8 mouse cellular contexts compared by ENCODE assay signal in the genomic region with DNA sequence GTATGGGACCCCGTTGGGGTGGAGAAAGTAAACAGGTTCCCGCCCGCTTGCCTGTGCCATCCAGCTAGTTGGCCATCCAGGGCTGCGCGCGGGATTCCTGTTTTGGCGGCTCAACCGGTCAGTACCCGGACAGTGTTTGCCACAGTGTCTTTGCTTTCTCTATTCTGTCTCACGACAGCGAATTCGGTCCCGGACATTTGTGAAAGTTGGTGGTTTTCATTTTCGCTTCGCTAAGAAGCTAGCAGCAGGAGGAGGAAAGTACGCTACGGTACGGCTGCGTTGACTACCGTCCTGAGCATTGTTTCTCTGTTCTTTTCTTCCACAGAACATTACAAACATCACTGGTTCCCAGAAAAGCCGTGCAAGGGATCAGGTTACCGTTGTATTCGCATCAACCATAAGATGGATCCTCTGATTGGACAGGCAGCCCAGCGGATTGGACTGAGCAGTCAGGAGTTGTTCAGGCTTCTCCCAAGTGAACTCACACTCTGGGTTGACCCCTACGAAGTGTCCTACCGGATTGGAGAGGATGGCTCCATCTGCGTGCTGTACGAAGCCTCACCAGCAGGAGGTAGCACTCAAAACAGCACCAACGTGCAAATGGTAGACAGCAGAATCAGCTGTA. TPM values are rescaled to one million over a fixed set of nuclear protein-coding genes. Genes with fewer than 3 reads are reported as not detected.
DNase-seq lines count a peak whose midpoint lies in the region; ATAC-seq and TF ChIP-seq lines count a peak whose summit lies in the region.

No protein-coding gene starts in this region.

- H3ac ChIP-seq in myocyte (ENCODE audit: control insufficient read depth, insufficient read length) = peak overlapping the region; percentile 74

- peak overlapping the region; percentile 100 for H3K9ac ChIP-seq in heart, embryonic 13.5 days
- H3K9ac ChIP-seq in kidney, postnatal 0 days (ENCODE audit: low read depth, low read length) = peak overlapping the region; percentile 99
- H3K9ac ChIP-seq in liver, embryonic 11.5 days (ENCODE audit: low read depth, low read length) = peak overlapping the region; percentile 92

- no peaks in the 10 kb centered on the region for H3K27me3 ChIP-seq in heart, embryonic 13.5 days (replicated peaks)
- no peaks in the 10 kb centered on the region for H3K27me3 ChIP-seq in kidney, postnatal 0 days (ENCODE audit: insufficient read depth, low read length)
- no peaks in the 10 kb centered on the region for H3K27me3 ChIP-seq in liver, embryonic 11.5 days (replicated peaks; ENCODE audit: control insufficient read depth, insufficient read depth, low read length)
- no peaks in the 10 kb centered on the region for H3K27me3 ChIP-seq in myocyte (ENCODE audit: control insufficient read depth, insufficient read depth, insufficient read length)
- H3K27me3 ChIP-seq in splenic B cell, adult 2 months (ENCODE audit: control insufficient read depth, insufficient read depth, low read length, poor library complexity, severe bottlenecking) = no peaks in the 10 kb centered on the region

- H3K79me2 ChIP-seq in myocyte (ENCODE audit: control insufficient read depth, insufficient read depth) = peaks cover 60% of the 10 kb centered on the region

- no peak for TF ChIP-seq POLR2A in myocyte (IDR thresholded peaks at IDR 0.05; ENCODE audit: insufficient read length, low read depth)

- peak overlapping the region; percentile 69 for H3K4me2 ChIP-seq in heart, embryonic 13.5 days
- peak overlapping the region; percentile 62 for H3K4me2 ChIP-seq in kidney, postnatal 0 days (ENCODE audit: low read length)
- peak overlapping the region; percentile 83 for H3K4me2 ChIP-seq in liver, embryonic 11.5 days
- H3K4me2 ChIP-seq in myocyte (ENCODE audit: low read depth) = peak overlapping the region; percentile 62

- TF ChIP-seq CTCF in kidney, postnatal 0 days (IDR thresholded peaks at IDR 0.05; ENCODE audit: low read depth) = peak; percentile 61

- peak overlapping the region; percentile 100 for H3K4me3 ChIP-seq in brown adipose tissue, adult 24 weeks (ENCODE audit: insufficient read depth, low read depth, low read length)
- peak overlapping the region; percentile 100 for H3K4me3 ChIP-seq in heart, embryonic 13.5 days
- peak overlapping the region; percentile 100 for H3K4me3 ChIP-seq in kidney, postnatal 0 days (replicated peaks; ENCODE audit: low read depth, low read length)
- peak overlapping the region; percentile 92 for H3K4me3 ChIP-seq in liver, embryonic 11.5 days (ENCODE audit: low read depth, low read length)
- peak overlapping the region; percentile 99 for H3K4me3 ChIP-seq in myocyte

- H3K9me3 ChIP-seq in heart, embryonic 13.5 days = no peaks in the 10 kb centered on the region
- H3K9me3 ChIP-seq in kidney, postnatal 0 days (replicated peaks; ENCODE audit: low read length) = no peaks in the 10 kb centered on the region
- H3K9me3 ChIP-seq in liver, embryonic 11.5 days (ENCODE audit: control insufficient read depth, low read length) = no peaks in the 10 kb centered on the region

- WGBS in heart, embryonic 13.5 days = under 1% methylated on average over 29 of the region's 29 CpGs
- under 1% methylated on average over 29 of the region's 29 CpGs for WGBS in kidney, postnatal 0 days
- under 1% methylated on average over 29 of the region's 29 CpGs for WGBS in liver, embryonic 11.5 days

- peaks cover 33% of the 10 kb centered on the region for H3K36me3 ChIP-seq in heart, embryonic 13.5 days
- H3K36me3 ChIP-seq in kidney, postnatal 0 days (ENCODE audit: insufficient read depth, low read length) = peaks cover 6% of the 10 kb centered on the region
- peaks cover 5% of the 10 kb centered on the region; the same call in 1 of the 2 replicates for H3K36me3 ChIP-seq in liver, embryonic 11.5 days (ENCODE audit: control insufficient read depth, insufficient read depth, low read length)
- H3K36me3 ChIP-seq in myocyte (ENCODE audit: control insufficient read depth, insufficient read depth) = peaks cover 37% of the 10 kb centered on the region
- H3K36me3 ChIP-seq in splenic B cell, adult 2 months (ENCODE audit: control insufficient read depth, insufficient read depth, low read length, poor library complexity, severe bottlenecking) = peaks cover 31% of the 10 kb centered on the region

- H3K27ac ChIP-seq in brown adipose tissue, adult 24 weeks (replicated peaks; ENCODE audit: low read depth, low read length) = peak overlapping the region; percentile 94
- peak overlapping the region; percentile 98 for H3K27ac ChIP-seq in heart, embryonic 13.5 days (replicated peaks)
- H3K27ac ChIP-seq in kidney, postnatal 0 days = peak overlapping the region; percentile 98
- H3K27ac ChIP-seq in liver, embryonic 11.5 days (ENCODE audit: low read depth, low read length) = peak overlapping the region; percentile 90

- H3K4me1 ChIP-seq in brown adipose tissue, adult 24 weeks (ENCODE audit: control insufficient read depth, insufficient read depth, insufficient read length, low read length) = peaks cover 3% of the 10 kb centered on the region; the same call in 1 of the 2 replicates
- H3K4me1 ChIP-seq in heart, embryonic 13.5 days = peaks cover 41% of the 10 kb centered on the region
- H3K4me1 ChIP-seq in kidney, postnatal 0 days (replicated peaks; ENCODE audit: insufficient read depth, low read length) = peaks cover 9% of the 10 kb centered on the region
- H3K4me1 ChIP-seq in liver, embryonic 11.5 days (replicated peaks; ENCODE audit: control insufficient read depth, insufficient read depth, low read length) = peaks cover 10% of the 10 kb centered on the region

- peak; percentile 57 for ATAC-seq in erythroid progenitor cell, adult 5-6 weeks (replicated peaks; ENCODE audit: low FRiP score, poor library complexity, severe bottlenecking)
- no peak for ATAC-seq in heart, embryonic 13.5 days (ENCODE audit: extremely low read depth, insufficient number of reproducible peaks, low FRiP score, low TSS enrichment)
- peak; percentile 66 for ATAC-seq in kidney, postnatal 0 days (replicated peaks; ENCODE audit: low FRiP score, low read depth)
- ATAC-seq in liver, embryonic 11.5 days (replicated peaks; ENCODE audit: low FRiP score) = peak; percentile 14; the same call in 1 of the 2 replicates

- peak; percentile 83 for DNase-seq in CD4-positive, CD25-positive, alpha-beta regulatory T cell, adult 2 months (ENCODE audit: low read depth, low spot score)
- peak; percentile 88 for DNase-seq in kidney, postnatal 0 days (ENCODE audit: low spot score)
- peak; percentile 57 for DNase-seq in liver, embryonic 11.5 days (ENCODE audit: low spot score)
- DNase-seq in splenic B cell, adult 2 months (ENCODE audit: low read depth, low spot score) = peak; percentile 80

TF ChIP-seq in myocyte, 11 proteins besides CTCF, POLR2A, EP300 and RAD21:
- TF ChIP-seq SRF (IDR thresholded peaks at IDR 0.05; ENCODE audit: control insufficient read depth, insufficient read length, low read depth) = no peak
- peak; percentile 45 for TF ChIP-seq POLR2AphosphoS2 (IDR thresholded peaks at IDR 0.05; ENCODE audit: insufficient read length, low read depth)

RNA-seq across cellular contexts. Expression of a gene that starts 1.3 kb away (rescaled TPM):
- 38.8 and 52.9 TPM in 2 replicates for polyA plus RNA-seq in brown adipose tissue, adult 24 weeks (2012; ENCODE audit: insufficient read depth, insufficient read length, missing spikeins)
- 40.4 and 46.1 TPM in 2 replicates for total RNA-seq in erythroid progenitor cell, adult 5-6 weeks (2015; ENCODE audit: low replicate concordance)
- 27.8 and 34.9 TPM in 2 replicates for total RNA-seq in erythroid progenitor cell, adult 5-6 weeks (2017; ENCODE audit: low replicate concordance)
- polyA plus RNA-seq in heart, embryonic 13.5 days (2015; fragmentation: Nextera tagmentation; extraction: Ambion mirVana) = 46.0 and 50.7 TPM in 2 replicates
- polyA plus RNA-seq in kidney, postnatal 0 days (2015; fragmentation: Nextera tagmentation; extraction: Ambion mirVana) = 54.7 and 59.5 TPM in 2 replicates
- 11.8 and 13.3 TPM in 2 replicates for polyA plus RNA-seq in liver, embryonic 11.5 days (2014; fragmentation: Nextera tagmentation; extraction: Ambion mirVana)
- 49.9 TPM for polyA plus RNA-seq in myocyte (2012; fragmentation: generic; extraction: Trizol)
